Mouse (Mus musculus) ES-Bruce4 (cell line): ENCODE data around the gene Slc22a13.

ENCODE experiments used
- CTCF ChIP-seq: IDR thresholded peaks from one replicate; pipeline ENCODE4 v1.8.1; 2011; ENCODE audit warnings: low read depth, low read length
- EP300 ChIP-seq: IDR thresholded peaks from 2 replicates; pipeline ENCODE4 v1.6.1; 2011; ENCODE audit warnings: low read depth, low read length; ENCODE audit not compliant: insufficient read depth
- POLR2A ChIP-seq: IDR thresholded peaks from one replicate; pipeline ENCODE4 v1.8.1; 2011; ENCODE audit warnings: low read length; ENCODE audit not compliant: insufficient read depth

GRCm38 (mm10) chr9:119167608-119168007, 41.3 kb downstream of the Slc22a13 start:
- TF ChIP-seq POLR2A (no peak), EP300 (no peak), CTCF (no peak)
